Mouse (Mus musculus) limb, embryonic 13.5 days (tissue): ENCODE measurements around the gene Spats2l. TPM values are rescaled to one million over a fixed set of nuclear protein-coding genes. Genes with fewer than 3 reads are reported as not detected.

Source experiments
- ATAC-seq: fragments of 200-750 bp; cut with Nextera tagmentation; 2 replicates; pipeline ENCODE4 v1.8.0; 2017; ENCODE audit warnings: low read depth, moderate number of reproducible peaks, moderate TSS enrichment; ENCODE audit not compliant: low FRiP score
- H3K27ac ChIP-seq: fragments of 300-500 bp; sonication (generic); 2 replicates; pipeline ENCODE4 v1.5.1; 2015; ENCODE audit warnings: inconsistent platforms, mild to moderate bottlenecking, moderate library complexity
- H3K27me3 ChIP-seq: fragments of 300-500 bp; sonication (generic); 2 replicates; pipeline ENCODE4 v1.6.1; 2015; ENCODE audit warnings: mild to moderate bottlenecking, inconsistent platforms
- H3K36me3 ChIP-seq: fragments of 300-500 bp; sonication (generic); 2 replicates; pipeline ENCODE4 v1.6.1; 2015; ENCODE audit warnings: inconsistent platforms, mild to moderate bottlenecking, moderate library complexity
- H3K4me1 ChIP-seq: fragments of 300-500 bp; sonication (generic); 2 replicates; pipeline ENCODE4 v1.6.1; 2015; ENCODE audit warnings: inconsistent platforms
- H3K4me2 ChIP-seq: fragments of 300-500 bp; sonication (generic); replicated peaks from 2 replicates; pipeline ENCODE4 v1.6.1; 2015; ENCODE audit warnings: inconsistent platforms, mild to moderate bottlenecking, moderate library complexity
- H3K4me3 ChIP-seq: fragments of 300-500 bp; sonication (generic); 2 replicates; pipeline ENCODE4 v1.5.1; 2015; ENCODE audit warnings: moderate library complexity, mild to moderate bottlenecking, inconsistent platforms
- H3K9ac ChIP-seq: fragments of 300-500 bp; sonication (generic); 2 replicates; pipeline ENCODE4 v1.6.1; 2015; ENCODE audit warnings: mild to moderate bottlenecking, inconsistent platforms
- H3K9me3 ChIP-seq: fragments of 300-500 bp; sonication (generic); 2 replicates; pipeline ENCODE4 v1.6.1; 2016; ENCODE audit warnings: inconsistent platforms
- WGBS: fragments of 180-500 bp; shearing (Covaris S2); methylation state at CpG from one replicate; pipeline ENCODE4 v1.1.7; 2015; 5-methylcytosine and 5-hydroxymethylcytosine counted together
- polyA plus RNA-seq: library from polyadenylated mRNA; unstranded; fragments of >200 nt; fragmentation: Nextera tagmentation; extraction: Ambion mirVana; gene quantifications from 2 replicates; pipeline ENCODE4 v1.2.1, GENCODE M21; 2015

Spats2l gene
- polyA plus RNA-seq, 1 experiment from 2014 or later: 191 TPM

DNA sequence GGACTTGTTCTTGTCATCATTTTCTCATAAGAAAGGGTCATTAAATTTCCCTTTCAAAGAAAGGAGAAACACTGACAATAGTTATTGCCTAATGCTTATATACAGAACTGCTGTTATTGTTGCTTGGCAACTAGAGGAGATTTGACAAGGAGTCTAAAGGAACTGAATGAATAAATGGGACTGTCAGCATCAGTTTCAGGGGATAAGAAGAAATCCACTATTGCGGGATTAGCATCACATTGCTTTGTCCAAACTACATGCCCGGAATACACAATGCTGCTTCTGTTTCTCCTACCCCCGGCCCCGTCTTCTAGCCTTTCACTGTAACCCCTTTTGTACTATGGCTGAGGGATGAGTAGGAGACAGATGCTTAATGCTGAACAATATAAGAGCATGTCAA, 88.1 kb downstream of the Spats2l start:
- peaks cover 16% of the 10 kb centered on the region for H3K36me3 ChIP-seq
- 86% methylated on average over 4 of the region's 4 CpGs for whole genome bisulfite sequencing
- H3K4me1 ChIP-seq: peaks cover 4% of the 10 kb centered on the region
- no peak overlapping the region for H3K9ac ChIP-seq
- no peak for ATAC-seq
- H3K9me3 ChIP-seq: 0 out of 2 replicates have a peak, but pooled peaks cover 4% of the 10 kb centered on the region
- H3K4me3 ChIP-seq: no peak overlapping the region
- no peaks in the 10 kb centered on the region for H3K27me3 ChIP-seq
- no peak overlapping the region for H3K27ac ChIP-seq
- H3K4me2 ChIP-seq: no peak overlapping the region

DNA sequence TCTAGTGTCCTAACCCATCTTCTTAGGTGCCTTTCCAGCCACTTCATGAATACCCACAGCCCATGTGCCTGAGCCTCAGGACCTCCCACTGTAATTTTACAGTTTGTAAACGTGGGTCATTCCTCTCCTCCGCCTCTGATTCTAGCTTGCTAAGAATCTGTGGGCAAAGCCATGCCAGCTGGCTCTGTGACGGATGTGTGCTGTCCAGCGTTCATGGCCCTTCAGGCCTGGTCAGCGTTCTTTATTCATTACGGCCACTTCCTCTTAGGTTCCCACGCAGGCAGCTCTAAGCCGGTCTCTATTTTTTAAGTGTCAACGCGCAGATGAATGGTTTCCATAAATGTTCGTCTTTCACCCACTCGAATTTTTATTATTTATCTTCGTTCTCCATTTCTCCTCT, 94.7 kb downstream of the Spats2l start:
- Histone ChIP-seq H3K4me3 (no peak overlapping the region), H3K36me3 (peaks cover 8% of the 10 kb centered on the region), H3K4me2 (no peak overlapping the region), H3K27ac (no peak overlapping the region), H3K27me3 (no peaks in the 10 kb centered on the region), H3K9me3 (no peaks in the 10 kb centered on the region), H3K4me1 (peaks cover 65% of the 10 kb centered on the region), H3K9ac (no peak overlapping the region)
- no peak for ATAC-seq
- 58% methylated on average over 13 of the region's 13 CpGs for WGBS

DNA sequence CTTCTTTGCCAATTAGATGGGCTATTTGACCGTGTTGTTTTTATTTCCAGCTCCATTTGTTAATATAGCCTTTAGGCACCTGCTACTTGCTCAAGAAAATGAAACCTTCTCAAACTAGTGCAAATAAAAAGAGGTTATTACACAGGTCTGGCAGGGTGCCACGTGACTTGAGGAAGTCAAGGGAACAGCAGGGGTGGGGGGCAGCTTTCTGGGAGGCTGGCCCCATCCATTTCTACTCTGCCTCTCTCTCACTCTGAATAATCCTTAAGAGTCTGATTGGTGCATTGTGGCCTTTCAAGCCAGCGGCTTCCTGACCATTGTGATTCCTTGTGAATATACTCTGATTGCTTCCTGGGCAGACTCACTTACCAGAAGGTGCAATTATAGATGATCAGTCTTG, 98.0 kb downstream of the Spats2l start:
- Histone ChIP-seq H3K27ac (no peak overlapping the region), H3K27me3 (no peaks in the 10 kb centered on the region), H3K36me3 (peaks cover 4% of the 10 kb centered on the region), H3K9ac (no peak overlapping the region), H3K4me3 (no peak overlapping the region), H3K4me2 (no peak overlapping the region), H3K9me3 (no peaks in the 10 kb centered on the region), H3K4me1 (peaks cover 78% of the 10 kb centered on the region)
- WGBS: 25% methylated on average over 3 of the region's 3 CpGs
- ATAC-seq: no peak

DNA sequence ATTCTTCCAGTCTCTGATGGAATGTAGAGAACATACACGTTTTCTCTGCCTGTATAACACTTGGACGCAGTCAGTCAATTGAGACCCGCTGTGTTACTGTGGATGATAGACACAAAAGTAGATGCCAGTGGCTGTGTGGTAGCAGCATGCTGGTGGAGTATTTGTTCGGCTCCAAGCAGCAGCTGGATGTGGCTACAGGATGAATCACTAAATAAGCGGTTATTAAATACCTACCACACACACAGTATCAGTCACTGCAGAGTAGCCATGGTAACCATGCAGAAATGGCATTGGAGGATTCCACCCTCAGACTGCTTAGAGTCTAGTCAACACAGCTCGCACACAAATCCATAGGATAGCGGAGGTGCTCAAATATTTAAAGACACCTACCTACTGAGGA, 100.0 kb downstream of the Spats2l start:
- H3K4me2 ChIP-seq: no peak overlapping the region
- H3K9me3 ChIP-seq: no peaks in the 10 kb centered on the region
- peaks cover 62% of the 10 kb centered on the region for H3K4me1 ChIP-seq
- 85% methylated on average over 7 of the region's 7 CpGs for WGBS
- no peak for ATAC-seq
- H3K9ac ChIP-seq: no peak overlapping the region
- no peaks in the 10 kb centered on the region for H3K27me3 ChIP-seq
- H3K4me3 ChIP-seq: no peak overlapping the region
- no peak overlapping the region for H3K27ac ChIP-seq
- H3K36me3 ChIP-seq: peaks cover 4% of the 10 kb centered on the region

DNA sequence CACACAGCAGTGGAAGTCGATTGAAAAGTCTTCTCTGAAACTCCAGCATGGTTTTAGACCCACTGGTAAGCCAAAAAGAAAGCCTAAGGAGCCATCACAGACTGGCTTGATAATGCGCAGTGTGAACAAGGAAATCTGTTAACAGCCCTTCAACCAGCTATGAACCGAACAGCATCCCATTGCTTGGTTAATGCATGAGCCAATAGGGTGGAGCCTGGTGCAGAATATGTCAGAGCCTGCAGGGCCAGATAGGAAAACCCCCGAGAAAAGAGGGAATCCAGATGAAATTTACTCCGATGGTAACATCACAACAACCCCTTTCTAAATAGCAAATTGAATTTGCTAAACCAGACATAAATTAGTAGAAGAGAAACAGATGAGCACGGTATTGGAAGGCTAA, 101.1 kb downstream of the Spats2l start:
- 80% methylated on average over 6 of the region's 6 CpGs for WGBS
- no peak for ATAC-seq
- H3K4me1 ChIP-seq: peaks cover 51% of the 10 kb centered on the region
- no peaks in the 10 kb centered on the region for H3K27me3 ChIP-seq
- no peak overlapping the region for H3K4me3 ChIP-seq
- H3K36me3 ChIP-seq: peaks cover 10% of the 10 kb centered on the region
- H3K9ac ChIP-seq: no peak overlapping the region
- no peaks in the 10 kb centered on the region for H3K9me3 ChIP-seq
- no peak overlapping the region for H3K27ac ChIP-seq
- H3K4me2 ChIP-seq: no peak overlapping the region

DNA sequence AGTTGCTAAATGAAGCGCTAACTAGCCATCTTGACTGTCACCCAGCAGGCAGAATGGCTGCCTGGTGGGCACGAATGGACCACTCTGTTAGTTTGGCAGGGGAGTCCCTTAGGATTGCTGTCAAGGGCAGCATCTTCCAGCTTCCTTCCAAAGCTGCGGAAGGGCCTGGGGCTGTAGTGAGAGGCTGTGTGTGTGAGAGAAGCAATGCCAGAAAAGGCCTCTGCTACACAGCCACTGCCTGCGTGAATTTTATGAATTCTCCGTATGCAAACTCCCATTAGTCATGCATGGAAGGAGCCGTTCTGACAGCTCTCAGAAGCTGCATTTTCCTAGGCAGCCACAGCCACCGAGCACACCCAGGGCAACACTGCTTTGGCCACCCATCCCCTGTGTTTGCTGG, 101.5 kb downstream of the Spats2l start:
- Histone ChIP-seq H3K9me3 (no peaks in the 10 kb centered on the region), H3K4me3 (no peak overlapping the region), H3K4me2 (no peak overlapping the region), H3K4me1 (peaks cover 47% of the 10 kb centered on the region), H3K9ac (no peak overlapping the region), H3K27ac (no peak overlapping the region), H3K27me3 (no peaks in the 10 kb centered on the region), H3K36me3 (peaks cover 14% of the 10 kb centered on the region)
- 61% methylated on average over 7 of the region's 7 CpGs for WGBS
- ATAC-seq: no peak

DNA sequence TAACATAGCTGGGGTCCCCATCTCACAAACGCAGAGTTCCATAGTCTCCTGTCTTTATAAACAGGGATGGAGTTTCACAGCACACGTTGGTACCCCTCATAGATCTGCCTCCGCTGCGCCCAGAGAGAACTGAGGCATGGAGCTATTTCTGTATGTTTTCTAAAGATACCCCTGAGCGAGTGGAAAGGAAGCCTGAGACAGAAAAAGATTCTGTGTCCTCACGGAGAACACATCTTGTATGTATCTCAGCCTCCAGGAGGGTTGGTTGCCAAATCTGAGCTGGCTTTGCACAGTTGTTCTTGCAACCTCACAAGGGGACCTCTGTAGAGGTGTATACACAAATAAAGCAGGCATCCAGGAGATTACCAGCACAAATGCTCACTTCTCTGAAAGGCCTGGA, 105.0 kb downstream of the Spats2l start:
- WGBS: 88% methylated on average over 6 of the region's 6 CpGs
- no peak overlapping the region for H3K27ac ChIP-seq
- no peak for ATAC-seq
- no peaks in the 10 kb centered on the region for H3K9me3 ChIP-seq
- peaks cover 23% of the 10 kb centered on the region for H3K36me3 ChIP-seq
- no peaks in the 10 kb centered on the region for H3K27me3 ChIP-seq
- no peak overlapping the region for H3K4me3 ChIP-seq
- peaks cover 22% of the 10 kb centered on the region for H3K4me1 ChIP-seq
- no peak overlapping the region for H3K4me2 ChIP-seq
- H3K9ac ChIP-seq: no peak overlapping the region

DNA sequence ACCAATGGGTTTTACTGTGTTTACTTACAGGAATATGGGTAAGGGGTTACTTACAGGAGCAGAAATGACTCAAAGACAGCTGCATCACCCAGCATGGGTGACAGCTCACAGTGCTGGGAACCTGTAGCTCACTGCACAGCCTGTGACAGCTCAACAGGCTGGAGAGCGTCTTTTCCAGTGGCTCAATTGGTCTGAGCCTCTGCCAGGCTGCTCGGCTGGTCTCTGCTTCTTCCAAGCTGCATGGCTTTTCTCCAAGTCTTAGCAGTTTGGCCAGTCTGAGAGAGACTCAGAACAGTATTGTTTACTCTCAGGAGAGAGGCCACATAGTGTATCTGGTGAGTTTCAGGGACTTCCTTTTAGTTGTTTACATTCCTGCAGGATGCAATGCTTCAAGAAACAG, 110.9 kb downstream of the Spats2l start:
- Histone ChIP-seq H3K4me3 (no peak overlapping the region), H3K4me1 (peaks cover 7% of the 10 kb centered on the region), H3K27me3 (no peaks in the 10 kb centered on the region), H3K9ac (no peak overlapping the region), H3K27ac (no peak overlapping the region), H3K9me3 (no peaks in the 10 kb centered on the region), H3K4me2 (no peak overlapping the region), H3K36me3 (peaks cover 50% of the 10 kb centered on the region)
- 73% methylated on average over 2 of the region's 2 CpGs for WGBS
- ATAC-seq: no peak

DNA sequence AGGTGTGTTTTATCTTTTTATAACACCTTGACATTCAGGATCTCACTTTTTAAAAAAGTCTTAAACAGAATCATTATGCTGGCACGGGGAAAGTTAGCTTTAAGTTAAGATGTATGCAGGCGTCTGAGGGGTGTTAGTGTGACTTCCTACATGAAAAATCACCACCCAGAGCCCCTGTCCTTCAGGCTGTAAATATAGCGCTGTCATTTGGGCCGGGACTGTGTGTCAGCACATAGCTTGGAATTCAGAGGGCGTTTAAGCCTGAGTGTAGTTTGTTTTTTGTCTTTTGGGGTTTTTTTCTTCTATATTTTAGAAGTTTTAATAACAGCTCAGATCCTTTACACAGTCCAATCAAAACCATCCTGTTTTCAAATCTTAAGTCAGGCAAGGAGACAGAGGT, 115.8 kb downstream of the Spats2l start:
- Histone ChIP-seq H3K9ac (no peak overlapping the region), H3K4me2 (no peak overlapping the region), H3K27me3 (no peaks in the 10 kb centered on the region), H3K36me3 (peaks cover 37% of the 10 kb centered on the region), H3K4me3 (no peak overlapping the region), H3K27ac (no peak overlapping the region), H3K9me3 (no peaks in the 10 kb centered on the region), H3K4me1 (peaks cover 6% of the 10 kb centered on the region)
- ATAC-seq: no peak
- WGBS: 41% methylated on average over 5 of the region's 5 CpGs

DNA sequence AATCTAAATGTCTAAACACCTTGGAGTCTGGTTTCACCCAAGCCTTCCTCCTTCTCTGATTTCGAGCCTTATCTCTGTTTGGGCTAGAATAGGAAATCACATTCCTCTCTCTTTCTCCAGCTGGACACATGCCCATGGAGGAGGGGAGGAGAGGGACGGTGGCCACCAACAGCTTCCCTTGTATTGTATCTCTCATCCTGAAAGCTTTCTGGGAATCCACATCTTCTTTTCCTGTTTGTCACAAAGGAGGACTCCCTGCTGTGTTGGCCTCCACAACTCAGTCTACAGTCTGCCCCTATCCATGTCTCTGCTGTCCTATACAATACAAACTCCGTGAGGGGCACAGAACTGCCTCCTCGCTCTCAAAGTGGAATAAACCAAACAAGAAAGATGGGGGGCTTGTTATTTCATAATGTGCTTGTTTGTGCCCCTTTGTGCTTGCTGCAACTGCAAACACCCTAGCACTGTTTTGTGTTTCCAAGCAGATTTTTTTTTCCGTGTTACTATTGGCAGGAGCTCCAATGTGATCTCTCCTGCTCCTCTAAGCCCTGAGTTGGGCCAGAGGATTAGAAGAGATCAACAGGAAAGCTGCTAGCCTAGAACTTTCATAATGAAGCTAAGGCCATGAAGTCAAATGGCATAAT, 116.4 kb downstream of the Spats2l start:
- Histone ChIP-seq H3K9me3 (no peaks in the 10 kb centered on the region), H3K4me1 (peaks cover 6% of the 10 kb centered on the region), H3K4me3 (no peak overlapping the region), H3K9ac (no peak overlapping the region), H3K4me2 (no peak overlapping the region), H3K36me3 (peaks cover 35% of the 10 kb centered on the region), H3K27me3 (no peaks in the 10 kb centered on the region), H3K27ac (no peak overlapping the region)
- ATAC-seq: no peak
- WGBS: 53% methylated on average over 5 of the region's 5 CpGs

DNA sequence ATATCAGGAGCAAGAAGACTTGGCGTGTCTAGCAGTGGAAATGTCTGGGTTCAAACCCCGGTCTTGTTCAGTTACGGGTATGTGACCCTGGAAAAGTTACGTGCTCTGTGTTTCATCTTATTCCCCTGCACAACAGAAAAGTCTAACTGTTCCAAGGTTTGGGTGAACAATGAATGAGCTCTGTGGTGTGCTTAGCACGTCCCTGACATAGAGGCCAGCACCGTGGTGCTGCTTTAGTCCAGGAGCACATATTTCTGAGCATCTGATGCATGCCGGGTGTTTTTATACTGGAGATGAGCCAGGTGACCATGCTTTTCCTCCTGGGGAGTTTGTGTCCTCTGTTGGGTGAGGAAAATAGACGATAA, 116.9 kb downstream of the Spats2l start:
- no peak for ATAC-seq
- Histone ChIP-seq H3K27ac (no peak overlapping the region), H3K36me3 (peaks cover 30% of the 10 kb centered on the region), H3K27me3 (no peaks in the 10 kb centered on the region), H3K9ac (no peak overlapping the region), H3K4me2 (no peak overlapping the region), H3K9me3 (no peaks in the 10 kb centered on the region), H3K4me3 (no peak overlapping the region), H3K4me1 (peaks cover 6% of the 10 kb centered on the region)
- WGBS: 82% methylated on average over 8 of the region's 8 CpGs

DNA sequence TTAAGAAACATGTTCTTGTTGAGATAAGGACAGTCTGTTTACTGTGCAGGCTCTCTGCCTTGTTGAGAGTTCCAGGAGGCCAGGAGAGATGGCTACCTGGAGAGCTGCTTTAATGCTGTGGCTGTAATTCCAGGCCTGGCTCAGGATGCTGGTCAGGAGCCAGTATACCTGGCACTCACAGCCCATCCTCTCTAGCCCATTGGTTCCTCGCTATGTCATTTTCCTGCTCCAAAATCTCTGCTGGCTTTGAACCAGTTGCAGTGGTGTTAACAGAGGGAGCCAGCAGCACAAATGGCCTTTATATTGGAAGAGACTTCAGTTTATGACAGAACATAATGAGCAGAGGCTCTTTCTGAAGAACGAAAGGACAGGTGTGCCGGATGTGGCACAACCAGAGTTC, 127.5 kb downstream of the Spats2l start:
- ATAC-seq: no peak
- H3K36me3 ChIP-seq: peaks cover 62% of the 10 kb centered on the region
- no peak overlapping the region for H3K9ac ChIP-seq
- peaks cover 25% of the 10 kb centered on the region for H3K4me1 ChIP-seq
- no peaks in the 10 kb centered on the region for H3K27me3 ChIP-seq
- H3K4me3 ChIP-seq: no peak overlapping the region
- H3K4me2 ChIP-seq: no peak overlapping the region
- WGBS: 63% methylated on average over 3 of the region's 3 CpGs
- no peak overlapping the region for H3K27ac ChIP-seq
- no peaks in the 10 kb centered on the region for H3K9me3 ChIP-seq

DNA sequence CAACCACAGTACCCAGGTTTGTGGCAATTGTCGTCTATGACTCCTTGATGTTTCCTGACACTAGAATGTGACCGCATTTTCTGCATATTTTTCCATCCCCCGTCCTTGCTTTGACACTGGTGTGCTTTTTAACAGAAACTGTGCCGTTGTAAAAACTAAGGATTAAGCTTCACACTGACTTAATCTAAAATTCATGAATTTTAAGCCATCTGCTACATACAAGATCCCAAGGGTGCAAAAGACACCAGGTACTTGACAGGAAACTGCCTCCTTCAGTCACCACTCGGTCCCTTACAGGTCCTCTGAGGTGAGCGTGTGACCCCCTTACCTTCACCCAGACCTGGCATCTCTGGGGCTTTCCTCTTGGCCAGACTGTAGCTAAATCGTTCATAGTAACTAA, 129.8 kb downstream of the Spats2l start:
- 64% methylated on average over 7 of the region's 7 CpGs for WGBS
- Histone ChIP-seq H3K27ac (no peak overlapping the region), H3K9ac (no peak overlapping the region), H3K9me3 (no peaks in the 10 kb centered on the region), H3K36me3 (peaks cover 81% of the 10 kb centered on the region), H3K4me2 (no peak overlapping the region), H3K4me3 (no peak overlapping the region), H3K4me1 (peaks cover 26% of the 10 kb centered on the region), H3K27me3 (no peaks in the 10 kb centered on the region)
- ATAC-seq: no peak
